Mouse (Mus musculus) E14TG2a.4 (cell line): ENCODE data around the gene Agap1.

Experiments used
- H3K27me3 ChIP-seq: 2 replicates; pipeline ENCODE4 v1.6.1; 2014; ENCODE audit warnings: low read length, control low read depth; ENCODE audit not compliant: insufficient read depth
- H3K36me3 ChIP-seq: 2 replicates; pipeline ENCODE4 v1.6.1; 2014; ENCODE audit warnings: low read length, control low read depth; ENCODE audit not compliant: insufficient read depth
- H3K4me1 ChIP-seq: replicated peaks from 2 replicates; pipeline ENCODE4 v1.6.1; 2014; ENCODE audit warnings: low read depth, low read length, control low read depth
- H3K4me3 ChIP-seq: replicated peaks from 2 replicates; pipeline ENCODE4 v1.5.1; 2014; ENCODE audit warnings: mild to moderate bottlenecking, low read length
- H3K9me3 ChIP-seq: 2 replicates; pipeline ENCODE4 v1.6.1; 2014; ENCODE audit warnings: low read length, control low read depth
- CTCF ChIP-seq: conservative IDR thresholded peaks from 2 replicates; pipeline ENCODE4 v1.5.1; 2014; ENCODE audit warnings: low read length
- NANOG ChIP-seq: IDR thresholded peaks from 2 replicates; pipeline ENCODE4 v1.6.1; 2014; ENCODE audit warnings: borderline replicate concordance, low read length, mixed read lengths
- POU5F1 ChIP-seq: IDR thresholded peaks from 2 replicates; pipeline ENCODE4 v1.6.1; 2014; ENCODE audit warnings: low read length, borderline replicate concordance

Agap1 gene

DNA sequence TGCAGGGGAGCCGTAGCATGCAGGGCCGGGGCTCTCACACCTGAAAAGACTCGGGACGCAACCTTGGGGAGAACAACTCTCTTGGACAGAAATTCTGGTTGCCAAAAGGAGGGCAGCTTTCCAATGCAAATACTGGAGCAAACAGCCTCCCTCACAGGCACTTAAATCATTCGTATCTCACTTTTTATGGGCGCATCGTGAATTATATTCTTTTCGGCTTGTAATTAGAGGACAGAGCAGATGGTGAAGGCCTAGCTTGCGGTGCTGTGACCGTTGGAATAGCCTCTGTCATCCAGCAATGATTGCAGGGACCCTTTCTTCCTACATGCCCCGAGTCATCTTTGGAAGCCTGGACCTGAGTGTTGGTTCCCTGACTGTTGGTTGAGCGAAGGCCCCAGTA is 300.8 kb downstream of the Agap1 start:
- peaks cover 32% of the 10 kb centered on the region for H3K27me3 ChIP-seq

DNA sequence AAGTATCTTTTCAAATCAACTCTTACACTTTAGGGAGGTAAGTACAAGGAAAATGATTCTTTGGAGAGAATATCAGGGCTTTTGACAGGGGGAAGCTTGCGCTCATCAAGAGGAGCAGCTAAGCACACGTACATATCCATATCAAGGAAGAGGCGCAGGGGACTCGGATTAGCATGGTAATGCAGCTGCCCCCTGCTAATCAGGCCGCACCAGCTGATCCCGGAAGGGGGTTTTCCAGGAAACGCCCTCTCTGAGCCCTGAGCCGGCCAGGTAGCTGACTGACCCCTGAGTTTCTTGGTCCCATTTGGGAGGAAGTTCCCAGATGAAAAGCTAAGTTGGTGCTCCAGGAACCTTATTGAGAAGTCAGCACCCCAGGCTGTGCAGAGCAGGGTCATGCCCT is 301.8 kb downstream of the Agap1 start:
- Histone ChIP-seq H3K9me3 (no peaks in the 10 kb centered on the region), H3K4me3 (0 out of 2 replicates have a peak overlapping the region, but pooled peaks have one; percentile 23), H3K27me3 (peaks cover 32% of the 10 kb centered on the region), H3K4me1 (peaks cover 39% of the 10 kb centered on the region), H3K36me3 (peaks cover 3% of the 10 kb centered on the region; the same call in 1 of the 2 replicates)
- no peak for TF ChIP-seq POU5F1

More for the DNA sequence above, 300.8 kb downstream of the Agap1 start:
- TF ChIP-seq CTCF: no peak
- no peak overlapping the region for H3K4me3 ChIP-seq
- peaks cover 49% of the 10 kb centered on the region for H3K4me1 ChIP-seq
- no peaks in the 10 kb centered on the region for H3K9me3 ChIP-seq
- peaks cover 3% of the 10 kb centered on the region; the same call in 1 of the 2 replicates for H3K36me3 ChIP-seq

DNA sequence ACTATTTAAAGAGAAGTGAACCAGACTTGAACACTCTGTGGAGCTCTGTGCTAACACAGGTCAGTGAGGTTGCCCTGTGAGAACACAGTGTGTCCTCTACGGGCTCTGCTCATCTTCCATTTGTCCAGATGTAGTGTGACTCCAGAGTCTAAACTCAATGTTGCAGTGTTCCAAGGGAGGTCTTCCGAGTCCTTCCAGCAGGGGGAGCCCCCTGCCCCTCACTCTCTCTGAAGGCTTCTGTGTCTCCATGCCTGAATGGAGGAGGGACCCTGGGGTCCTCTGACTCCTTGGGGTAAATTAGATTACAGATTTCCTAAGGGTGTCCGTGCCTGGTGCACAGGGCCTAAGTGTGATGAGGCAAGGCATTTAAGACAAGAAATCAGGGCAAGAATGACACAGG is 302.9 kb downstream of the Agap1 start:
- H3K4me3 ChIP-seq: no peak overlapping the region
- no peak for TF ChIP-seq POU5F1
- peak; percentile 82 for TF ChIP-seq CTCF

DNA sequence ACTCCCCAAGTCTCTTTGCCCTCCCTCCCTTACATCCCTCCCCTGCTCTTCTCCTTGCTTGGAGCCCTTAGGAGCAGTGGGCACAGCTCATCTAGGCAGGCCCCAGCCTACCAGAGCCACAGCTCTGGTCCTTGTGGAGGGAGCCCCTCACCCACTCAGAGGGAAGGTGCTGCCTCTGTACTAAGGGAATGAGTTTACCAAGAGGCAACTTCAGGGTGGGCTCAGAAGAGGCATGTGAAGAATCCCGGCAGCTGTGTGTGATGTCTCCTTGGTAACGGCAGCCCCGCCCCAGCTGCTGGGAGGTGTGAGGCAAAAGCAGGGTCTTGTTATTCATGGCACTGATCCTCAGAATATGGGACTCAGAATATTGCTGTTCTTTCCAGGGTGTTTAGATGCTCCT is 309.3 kb downstream of the Agap1 start:
- no peak overlapping the region for H3K4me3 ChIP-seq
- peaks cover 4% of the 10 kb centered on the region; the same call in 1 of the 2 replicates for H3K36me3 ChIP-seq
- peaks cover 20% of the 10 kb centered on the region for H3K4me1 ChIP-seq
- no peaks in the 10 kb centered on the region for H3K27me3 ChIP-seq
- no peak for TF ChIP-seq NANOG
- TF ChIP-seq CTCF: no peak
- no peak for TF ChIP-seq POU5F1
- H3K9me3 ChIP-seq: 0 out of 2 replicates have a peak, but pooled peaks cover 5% of the 10 kb centered on the region

More for the DNA sequence above, 302.9 kb downstream of the Agap1 start:
- H3K9me3 ChIP-seq: no peaks in the 10 kb centered on the region
- peaks cover 37% of the 10 kb centered on the region for H3K4me1 ChIP-seq
- H3K27me3 ChIP-seq: peaks cover 26% of the 10 kb centered on the region
- H3K36me3 ChIP-seq: no peaks in the 10 kb centered on the region

DNA sequence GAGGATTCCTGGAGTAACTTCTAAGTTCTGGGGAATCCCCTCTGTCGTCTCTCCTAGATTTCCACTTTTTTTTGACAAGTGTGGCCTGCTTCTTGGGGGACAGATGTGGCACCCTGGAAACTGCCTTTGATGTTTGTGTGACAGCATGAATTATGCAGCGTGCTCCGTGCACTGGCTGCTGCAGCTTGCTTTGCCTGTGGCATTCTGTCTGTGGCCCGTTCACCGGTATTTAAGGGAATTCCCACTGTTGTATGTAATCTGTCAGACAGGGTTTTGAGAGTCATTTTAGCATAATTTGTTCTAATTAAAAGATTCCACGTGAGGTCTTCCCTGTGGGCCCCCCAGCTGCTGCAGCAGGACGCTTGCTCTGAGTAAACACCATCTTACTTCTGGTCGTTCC is 312.3 kb downstream of the Agap1 start:
- no peak overlapping the region for H3K4me3 ChIP-seq
- 0 out of 2 replicates have a peak, but pooled peaks cover 5% of the 10 kb centered on the region for H3K9me3 ChIP-seq
- peaks cover 4% of the 10 kb centered on the region; the same call in 1 of the 2 replicates for H3K36me3 ChIP-seq
- peaks cover 36% of the 10 kb centered on the region for H3K4me1 ChIP-seq
- H3K27me3 ChIP-seq: no peaks in the 10 kb centered on the region
- TF ChIP-seq CTCF (no peak), NANOG (no peak), POU5F1 (no peak)

DNA sequence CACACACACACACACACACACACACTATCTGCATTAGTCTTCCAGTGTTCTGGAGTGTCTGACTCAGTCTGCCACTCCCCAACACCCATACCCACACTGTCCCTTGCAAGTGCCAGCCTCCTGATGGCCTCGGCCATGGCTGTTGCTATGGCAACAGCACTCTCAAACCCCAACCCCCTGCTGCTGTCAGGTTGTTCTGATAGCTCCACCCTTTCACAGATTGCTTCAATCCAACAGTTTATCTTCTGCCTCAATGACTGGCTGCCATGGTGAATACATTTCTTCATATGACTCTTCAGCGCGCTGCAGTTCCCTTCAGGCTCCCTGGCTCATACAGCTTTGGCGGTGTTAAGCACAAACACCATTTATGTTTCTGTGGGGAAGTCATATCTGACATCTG is 315.0 kb downstream of the Agap1 start:
- Histone ChIP-seq H3K27me3 (no peaks in the 10 kb centered on the region), H3K4me3 (no peak overlapping the region), H3K4me1 (peaks cover 19% of the 10 kb centered on the region), H3K9me3 (no peaks in the 10 kb centered on the region), H3K36me3 (peaks cover 4% of the 10 kb centered on the region; the same call in 1 of the 2 replicates)
- TF ChIP-seq POU5F1 (no peak), NANOG (no peak), CTCF (no peak)

DNA sequence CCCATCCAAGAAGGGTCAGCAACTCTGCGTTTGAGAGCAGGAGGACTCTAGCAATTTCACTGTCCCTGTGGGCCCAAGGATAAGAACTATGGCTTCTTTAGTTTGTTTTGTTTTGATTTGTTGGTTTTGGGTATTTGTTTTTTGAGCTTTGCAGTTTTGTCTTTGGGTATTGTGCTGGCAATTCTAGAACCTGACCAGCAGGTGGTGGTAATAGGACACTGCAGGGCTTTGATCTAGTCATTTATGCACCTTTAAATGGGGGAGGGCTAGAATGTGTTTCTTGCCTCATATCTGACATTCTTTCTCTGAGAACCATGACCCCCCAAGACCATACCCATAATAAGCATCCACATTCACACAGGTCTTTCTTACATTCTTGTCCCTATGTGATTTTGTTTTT is 315.7 kb downstream of the Agap1 start:
- peaks cover 4% of the 10 kb centered on the region; the same call in 1 of the 2 replicates for H3K36me3 ChIP-seq
- peaks cover 19% of the 10 kb centered on the region for H3K4me1 ChIP-seq
- no peaks in the 10 kb centered on the region for H3K9me3 ChIP-seq
- TF ChIP-seq CTCF (peak; percentile 63), POU5F1 (no peak), NANOG (no peak)
- no peaks in the 10 kb centered on the region for H3K27me3 ChIP-seq
- no peak overlapping the region for H3K4me3 ChIP-seq

DNA sequence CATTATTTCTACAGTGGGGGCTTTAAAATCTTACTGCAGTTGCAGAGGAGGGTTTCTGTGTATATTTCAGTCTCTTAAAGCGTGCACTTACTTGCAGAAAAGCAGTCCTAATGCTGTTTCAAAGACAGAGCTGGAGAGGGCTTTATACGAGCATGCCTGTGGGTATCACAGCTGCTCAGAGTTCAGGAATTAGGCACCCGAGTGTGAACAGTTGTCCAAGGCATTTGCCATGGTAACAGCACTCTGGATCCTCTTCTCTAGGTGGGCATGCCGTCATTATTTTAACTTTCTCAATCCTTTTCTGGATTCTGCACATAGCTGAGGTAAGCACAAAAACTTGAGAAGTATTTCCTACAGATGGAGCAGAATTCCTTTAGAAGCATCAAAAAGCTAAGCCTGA is 321.1 kb downstream of the Agap1 start:
- H3K4me3 ChIP-seq: no peak overlapping the region
- H3K27me3 ChIP-seq: no peaks in the 10 kb centered on the region
- H3K36me3 ChIP-seq: no peaks in the 10 kb centered on the region
- H3K9me3 ChIP-seq: no peaks in the 10 kb centered on the region
- H3K4me1 ChIP-seq: peaks cover 7% of the 10 kb centered on the region; the same call in 1 of the 2 replicates
- TF ChIP-seq NANOG: no peak
- TF ChIP-seq POU5F1: no peak
- TF ChIP-seq CTCF: no peak

DNA sequence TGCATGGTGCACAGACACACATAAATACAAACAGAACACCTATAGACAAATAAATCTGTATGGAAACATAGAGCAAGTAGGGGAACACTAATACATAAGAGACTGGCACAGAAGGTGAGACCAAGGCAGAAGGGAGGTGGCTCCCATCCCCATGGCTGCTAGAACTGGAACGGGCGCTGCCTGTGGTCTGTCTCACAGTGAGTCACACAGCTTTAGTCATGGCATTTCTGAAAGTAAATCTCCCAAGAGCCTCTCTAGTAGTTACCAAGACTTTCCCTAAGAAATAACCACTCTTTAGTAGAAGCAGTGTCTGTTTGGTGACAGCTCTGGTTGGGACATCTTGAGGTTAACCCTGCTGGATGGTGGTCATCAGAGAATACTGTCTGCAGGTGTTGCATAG is 326.1 kb downstream of the Agap1 start:
- Histone ChIP-seq H3K4me1 (peaks cover 1% of the 10 kb centered on the region; the same call in 1 of the 2 replicates), H3K9me3 (no peaks in the 10 kb centered on the region), H3K27me3 (no peaks in the 10 kb centered on the region), H3K4me3 (no peak overlapping the region), H3K36me3 (no peaks in the 10 kb centered on the region)
- no peak for TF ChIP-seq POU5F1
- TF ChIP-seq NANOG: no peak
- TF ChIP-seq CTCF: no peak
